Comparison of ENCODE assay signal across 22 mouse cellular contexts in the genomic region with DNA sequence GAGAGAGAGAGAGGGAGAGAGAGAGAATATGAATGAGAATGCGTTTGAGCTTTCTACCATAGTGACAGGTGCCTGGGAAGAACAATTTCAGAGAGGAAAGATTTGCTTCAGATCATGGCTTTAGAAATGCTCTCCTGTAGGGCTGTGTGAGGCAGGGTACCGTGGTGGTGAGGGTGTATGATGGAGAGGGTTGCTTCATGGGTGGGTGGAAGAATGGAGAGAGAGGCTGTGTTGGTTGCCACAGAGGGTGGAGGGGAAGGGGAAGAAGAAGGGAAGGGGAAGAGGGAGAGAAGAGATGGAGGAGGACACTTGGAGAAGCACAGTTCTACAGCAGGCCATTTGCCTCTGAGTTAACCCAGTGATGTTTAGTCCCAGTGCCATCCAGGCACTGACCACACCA. TPM values are rescaled to one million over a fixed set of nuclear protein-coding genes. Genes with fewer than 3 reads are reported as not detected.
DNase-seq lines count a peak whose midpoint lies in the region; ATAC-seq and TF ChIP-seq lines count a peak whose summit lies in the region.
"Had no signal": no experiment of that assay in that cellular context is flagged by ENCODE, and none has a peak within 500 bp of the region (broad histone marks: within the 10 kb centered on the region; RNA-seq: fewer than 3 reads in every experiment).

No protein-coding gene starts in this region.

- DNase-seq in kidney, adult 2 months, result no peak
- DNase-seq in kidney, postnatal 25 days, result no peak
- no peak for DNase-seq in cerebellum, adult 11-12 months
- no peak for DNase-seq in gastrocnemius, adult 2 months
- DNase-seq: adrenal gland, adult 8-10 months; adrenal gland, postnatal 25 days; cerebellum, adult 18-20 months; cerebellum, adult 9-10 months; cerebellum, postnatal 14 days; gastrocnemius, postnatal 14 days; heart, adult 18-20 months had no signal

- ATAC-seq in common myeloid progenitor, adult 5-6 weeks (replicated peaks; ENCODE audit: low read depth, poor library complexity, severe bottlenecking), result 0 out of 2 replicates have a peak, but pooled peaks have one; percentile 9
- ATAC-seq in granulocyte monocyte progenitor cell, adult 5-6 weeks (replicated peaks; ENCODE audit: poor library complexity, severe bottlenecking), result peak; percentile 70
- ATAC-seq: forebrain, embryonic 16.5 days had no signal

- H3K4me3 ChIP-seq in kidney, adult 2 months (ENCODE audit: insufficient read depth, low read depth, low read length), result no peak overlapping the region
- no peak overlapping the region for H3K4me3 ChIP-seq in gastrocnemius, adult 2 months
- H3K4me3 ChIP-seq: embryonic facial prominence, embryonic 12.5 days; embryonic facial prominence, embryonic 15.5 days; hindbrain, embryonic 12.5 days; hindbrain, embryonic 15.5 days had no signal

- peak overlapping the region; percentile 53 for H3K27ac ChIP-seq in kidney, adult 2 months (ENCODE audit: insufficient read depth, low read depth, low read length)
- no peak overlapping the region for H3K27ac ChIP-seq in gastrocnemius, adult 2 months
- H3K27ac ChIP-seq: embryonic facial prominence, embryonic 12.5 days; embryonic facial prominence, embryonic 15.5 days; hindbrain, embryonic 12.5 days; hindbrain, embryonic 15.5 days had no signal

- TF ChIP-seq POLR2A in kidney, adult 2 months (IDR thresholded peaks at IDR 0.05; ENCODE audit: low read depth, low read length), result no peak

- no peaks in the 10 kb centered on the region for H3K27me3 ChIP-seq in kidney, adult 2 months (replicated peaks; ENCODE audit: control insufficient read depth, insufficient read depth, low read length)
- H3K27me3 ChIP-seq: embryonic facial prominence, embryonic 12.5 days; embryonic facial prominence, embryonic 15.5 days; hindbrain, embryonic 12.5 days; hindbrain, embryonic 15.5 days had no signal

- WGBS in kidney, adult 2 months, result 93% methylated on average over 2 of the region's 2 CpGs

- intact Hi-C loops in gastrocnemius, adult 2 months (cut with DNase I), result no loop called here

- H3K4me1 ChIP-seq in kidney, adult 2 months (ENCODE audit: control insufficient read depth, insufficient read depth, low read length), result peaks cover 36% of the 10 kb centered on the region
- H3K4me1 ChIP-seq: embryonic facial prominence, embryonic 12.5 days; embryonic facial prominence, embryonic 15.5 days; hindbrain, embryonic 12.5 days; hindbrain, embryonic 15.5 days had no signal

- TF ChIP-seq CTCF in kidney, adult 2 months (conservative IDR thresholded peaks at IDR 0.05; ENCODE audit: insufficient read depth, insufficient read length, low read depth, low read length), result no peak
- no peak for TF ChIP-seq CTCF in gastrocnemius, adult 2 months (IDR thresholded peaks at IDR 0.05)

- no peaks in the 10 kb centered on the region for H3K36me3 ChIP-seq in kidney, adult 2 months (ENCODE audit: control insufficient read depth, insufficient read depth, low read length)
- H3K36me3 ChIP-seq: embryonic facial prominence, embryonic 12.5 days; hindbrain, embryonic 12.5 days; hindbrain, embryonic 15.5 days had no signal

RNA-seq across cellular contexts. Expression of gene Gpr18, which starts 17.8 kb away (rescaled TPM):
- 0.83 and 3.5 TPM in 2 replicates for polyA plus RNA-seq in kidney, adult 2 months (2012; rRNA removed)
- 1.7 and 3.7 TPM in 2 replicates for total RNA-seq in common myeloid progenitor, adult 5-6 weeks (2017)
- total RNA-seq in granulocyte monocyte progenitor cell, adult 5-6 weeks (2014; fragmentation: Nextera tagmentation), result 0.60 and 3.1 TPM in 2 replicates
- 0.43 TPM in 1 of 2 replicates, not detected in the other for total RNA-seq in granulocyte monocyte progenitor cell, adult 5-6 weeks (2017)
- total RNA-seq in gastrocnemius, adult 2 months (2021), result not detected
- total RNA-seq: gastrocnemius, adult 18-20 months; gastrocnemius, postnatal 14 days; gastrocnemius, postnatal 4 days had no signal
- polyA plus RNA-seq: brain, embryonic 14.5 days; heart, embryonic 14.5 days; hindbrain, embryonic 12.5 days had no signal

RNA-seq across cellular contexts. Expression of gene Ubac2, which starts 19.4 kb away (rescaled TPM):
- polyA plus RNA-seq in kidney, adult 2 months (2012; rRNA removed), result 69.3 and 71.6 TPM in 2 replicates
- 19.1 and 33.3 TPM in 2 replicates for total RNA-seq in common myeloid progenitor, adult 5-6 weeks (2017)
- 23.6 and 30.1 TPM in 2 replicates for total RNA-seq in granulocyte monocyte progenitor cell, adult 5-6 weeks (2014; fragmentation: Nextera tagmentation)
- 28.3 and 34.1 TPM in 2 replicates for total RNA-seq in granulocyte monocyte progenitor cell, adult 5-6 weeks (2017)
- total RNA-seq in gastrocnemius, adult 2 months (2021), result 10 to 100 TPM; 31.5 to 35.8 TPM
